Mouse (Mus musculus): ENCODE measurements around the gene Cit.

Cit gene

DNA sequence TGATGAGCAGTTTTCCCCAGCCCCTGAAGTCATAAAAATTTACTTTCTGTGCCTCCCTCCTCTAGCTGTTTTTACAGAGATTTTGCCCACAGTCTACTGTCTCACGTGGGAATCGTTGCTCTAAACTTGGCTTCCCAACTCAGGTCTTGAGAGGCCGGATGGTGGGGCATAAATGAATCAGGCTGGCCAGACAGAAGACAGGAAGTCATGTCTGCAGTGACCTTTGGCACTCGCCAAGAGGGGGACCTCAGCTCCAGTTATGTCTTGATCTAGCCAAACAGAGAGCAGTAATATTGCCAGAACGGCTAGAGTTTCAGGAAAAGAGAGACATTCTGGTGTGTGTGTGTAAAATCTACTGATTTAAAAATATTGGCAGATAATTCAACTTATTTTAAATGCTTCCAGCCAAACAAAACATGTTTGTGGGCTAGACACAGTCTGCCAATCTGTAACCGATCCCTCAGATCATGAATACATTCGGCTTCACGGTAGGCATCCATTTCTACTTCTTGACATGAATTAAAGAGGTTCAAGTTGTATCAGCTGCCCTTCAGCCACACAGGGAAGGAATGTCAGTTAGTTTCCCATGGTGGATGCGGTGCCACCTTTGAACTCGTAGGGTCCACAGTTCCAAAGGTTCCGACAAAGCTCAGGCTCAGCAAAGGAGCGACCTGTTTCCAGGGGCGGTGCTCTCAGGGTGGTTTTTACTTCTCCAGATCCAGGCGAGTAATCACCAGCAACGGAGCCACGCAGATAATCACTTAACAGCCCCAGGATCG is 5.4 kb downstream of the Cit start:
- DNase-seq (ENCODE audit: low read depth, low spot score): no peak

GRCm38 (mm10) chr5:115851029-115851365 is 5.9 kb downstream of the Cit start:
- no peak for DNase-seq (ENCODE audit: low read depth, low spot score)

DNA sequence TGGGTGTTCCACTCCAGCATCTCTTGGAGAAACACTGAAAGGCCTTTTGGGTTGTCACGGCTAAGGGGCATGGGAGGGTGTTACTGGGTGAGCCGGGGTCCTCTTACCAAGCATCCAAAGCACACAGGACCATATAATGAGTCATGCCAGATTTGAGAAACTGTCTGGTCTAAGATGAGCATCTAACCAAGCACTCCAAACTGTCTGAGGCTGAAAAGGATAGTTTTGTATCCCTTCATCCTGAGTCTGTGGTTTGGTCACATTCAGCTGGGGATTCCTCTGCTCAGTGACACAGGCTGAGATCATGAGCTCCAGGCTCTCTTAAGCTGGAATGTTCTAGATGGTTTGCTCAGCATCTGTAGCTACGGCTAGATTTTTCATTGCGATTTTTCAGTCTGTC is 7.4 kb downstream of the Cit start:
- peak; percentile 75 for DNase-seq (ENCODE audit: low read depth, low spot score)

GRCm38 (mm10) chr5:115853691-115854090 is 8.6 kb downstream of the Cit start:
- DNase-seq (ENCODE audit: low read depth, low spot score): no peak

- DNase-seq (ENCODE audit: low read depth, low spot score): no peak
Measured at GRCm38 (mm10) chr5:115854370-115854769, 9.3 kb downstream of the Cit start.

DNA sequence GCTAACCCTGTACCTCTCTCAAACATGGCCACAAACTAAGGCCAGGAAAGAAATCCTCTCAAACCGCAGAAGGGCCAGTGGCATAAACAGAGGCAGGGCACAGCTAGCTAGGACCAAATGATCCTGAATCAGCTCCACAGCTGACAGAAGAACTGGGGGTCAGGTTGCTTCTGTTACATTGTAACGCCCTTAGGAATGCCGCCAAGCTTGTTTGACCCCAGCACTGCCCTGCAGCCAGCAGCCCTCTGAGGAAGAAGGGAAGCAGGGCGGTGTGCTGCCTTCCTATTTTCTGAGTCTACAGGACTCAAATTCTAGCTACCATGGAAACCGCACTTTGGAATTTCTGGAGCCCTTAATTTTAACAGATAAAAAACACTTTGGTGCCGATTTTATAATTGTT is 13.6 kb downstream of the Cit start:
- no peak for DNase-seq (ENCODE audit: low read depth, low spot score)

- DNase-seq (ENCODE audit: low read depth, low spot score): no peak
Measured at GRCm38 (mm10) chr5:115859461-115859860, 14.4 kb downstream of the Cit start.

DNA sequence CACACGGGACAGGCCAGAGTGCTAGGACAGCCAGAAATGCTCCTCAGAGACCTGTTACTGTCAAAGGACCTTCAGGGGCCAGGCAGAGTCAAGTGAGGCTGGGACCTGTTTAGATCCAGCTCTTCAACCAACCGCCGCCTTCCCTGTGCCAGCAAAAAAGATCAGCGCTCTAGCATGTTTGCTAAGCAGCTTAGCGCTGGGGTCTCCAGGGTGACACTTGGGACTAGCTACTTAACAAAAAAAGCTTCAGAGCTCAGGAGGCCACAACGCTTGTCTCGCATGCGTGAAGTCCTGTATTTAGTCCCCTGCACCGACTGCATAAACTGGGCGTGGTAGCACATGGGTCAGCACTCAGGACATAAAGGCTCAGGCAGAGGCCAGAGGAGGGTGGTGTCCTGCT is 16.9 kb downstream of the Cit start:
- DNase-seq (ENCODE audit: low read depth, low spot score): no peak

GRCm38 (mm10) chr5:115862439-115862838 is 17.4 kb downstream of the Cit start:
- no peak for DNase-seq (ENCODE audit: low read depth, low spot score)

- no peak for DNase-seq (ENCODE audit: low read depth, low spot score)
Measured at GRCm38 (mm10) chr5:115866296-115866695, 21.2 kb downstream of the Cit start.

- no peak for DNase-seq (ENCODE audit: low read depth, low spot score)
Measured at GRCm38 (mm10) chr5:115868540-115868939, 23.5 kb downstream of the Cit start.

DNA sequence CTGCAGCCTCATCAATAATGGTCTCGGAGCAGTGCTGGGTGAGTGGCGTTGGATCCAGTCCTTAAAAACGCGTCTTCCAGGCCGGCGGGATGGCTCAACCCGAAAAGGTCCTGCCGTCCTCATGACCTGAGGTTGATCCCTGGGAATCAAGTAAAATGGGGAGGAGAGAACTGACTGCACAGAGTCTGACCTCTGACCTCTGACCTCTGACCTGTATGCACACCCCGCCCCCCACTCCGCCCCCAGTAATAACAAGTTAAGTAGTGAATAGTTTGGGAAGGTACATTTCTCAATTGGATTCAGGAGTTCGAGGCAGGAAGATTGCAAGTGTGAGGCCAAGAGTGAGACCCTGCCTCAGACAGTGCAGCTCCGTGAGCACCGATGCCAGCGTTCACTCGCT is 24.1 kb downstream of the Cit start:
- no peak for DNase-seq (ENCODE audit: low read depth, low spot score)

- DNase-seq (ENCODE audit: low read depth, low spot score): no peak
Measured at GRCm38 (mm10) chr5:115871153-115871552, 26.1 kb downstream of the Cit start.

- no peak for DNase-seq (ENCODE audit: low read depth, low spot score)
Measured at GRCm38 (mm10) chr5:115872106-115872505, 27.0 kb downstream of the Cit start.

GRCm38 (mm10) chr5:115872956-115873355 is 27.9 kb downstream of the Cit start:
- DNase-seq (ENCODE audit: low read depth, low spot score): peak; percentile 3

DNA sequence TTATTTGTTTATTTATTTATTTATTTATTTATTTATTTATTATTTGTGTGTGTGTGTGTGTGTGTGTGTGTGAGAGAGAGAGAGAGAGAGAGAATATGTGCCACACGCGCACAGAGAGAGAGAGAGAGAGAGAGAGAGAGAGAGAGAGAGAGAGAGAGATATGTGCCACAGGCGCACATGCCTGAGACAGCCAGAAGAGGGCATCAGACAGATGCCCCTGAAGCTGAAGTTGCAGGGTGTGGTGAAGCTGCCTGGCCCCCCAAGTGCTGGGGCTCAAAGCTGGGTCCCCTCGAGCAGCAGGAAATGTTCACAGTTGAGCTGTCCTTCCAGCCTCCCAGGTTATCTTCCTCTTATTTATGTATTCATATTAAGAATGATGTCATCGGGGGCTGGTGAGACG is 32.3 kb downstream of the Cit start:
- DNase-seq (ENCODE audit: low read depth, low spot score): peak; percentile 2

GRCm38 (mm10) chr5:115882165-115882564 is 37.1 kb downstream of the Cit start:
- DNase-seq (ENCODE audit: low read depth, low spot score): no peak

DNA sequence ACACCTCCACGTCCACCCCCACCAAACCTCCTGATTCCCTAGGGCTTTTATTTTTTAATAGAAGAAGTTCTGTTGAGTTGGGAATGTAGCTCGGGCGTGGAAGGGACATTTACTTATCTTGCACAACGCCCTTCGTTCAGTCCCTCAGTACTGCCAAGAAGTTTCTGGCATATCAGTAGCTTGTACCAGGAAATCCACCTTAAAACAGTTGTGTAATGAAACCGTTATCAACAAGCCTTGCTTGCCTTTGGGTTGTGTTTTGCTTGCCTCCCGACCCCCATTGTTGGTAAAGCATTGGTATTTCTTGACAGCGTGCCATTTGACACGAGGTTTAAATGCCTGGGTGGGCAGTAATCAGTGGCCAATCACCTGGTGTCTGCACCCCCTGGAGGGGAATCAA is 39.4 kb downstream of the Cit start:
- DNase-seq (ENCODE audit: low read depth, low spot score): no peak

- no peak for DNase-seq (ENCODE audit: low read depth, low spot score)
Measured at GRCm38 (mm10) chr5:115893772-115894171, 48.7 kb downstream of the Cit start.

GRCm38 (mm10) chr5:115897036-115897435 is 52.0 kb downstream of the Cit start:
- DNase-seq (ENCODE audit: low read depth, low spot score): no peak

GRCm38 (mm10) chr5:115907037-115908009 is 62.2 kb downstream of the Cit start:
- DNase-seq (ENCODE audit: low read depth, low spot score): no peak

DNA sequence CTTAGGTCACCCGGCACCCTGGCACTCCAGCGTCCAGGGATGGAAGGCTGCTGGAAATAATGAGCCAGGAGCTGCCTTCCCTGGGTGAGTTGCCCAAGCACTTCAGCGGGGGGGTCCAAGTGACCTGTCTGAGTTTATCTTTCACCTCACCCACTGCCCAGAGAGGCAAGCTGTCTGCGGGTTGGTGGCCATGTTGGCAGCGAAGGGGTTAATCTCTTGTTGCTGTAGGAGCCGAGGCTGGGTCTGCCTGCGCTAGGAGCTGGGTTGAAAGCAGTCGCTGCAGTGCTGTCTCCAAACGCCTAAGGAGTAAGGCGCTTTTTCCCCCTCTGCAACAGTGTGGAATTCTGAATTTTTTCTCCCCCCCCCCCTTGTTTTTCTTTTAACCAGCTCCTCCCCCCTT is 63.2 kb downstream of the Cit start:
- no peak for DNase-seq (ENCODE audit: low read depth, low spot score)

DNA sequence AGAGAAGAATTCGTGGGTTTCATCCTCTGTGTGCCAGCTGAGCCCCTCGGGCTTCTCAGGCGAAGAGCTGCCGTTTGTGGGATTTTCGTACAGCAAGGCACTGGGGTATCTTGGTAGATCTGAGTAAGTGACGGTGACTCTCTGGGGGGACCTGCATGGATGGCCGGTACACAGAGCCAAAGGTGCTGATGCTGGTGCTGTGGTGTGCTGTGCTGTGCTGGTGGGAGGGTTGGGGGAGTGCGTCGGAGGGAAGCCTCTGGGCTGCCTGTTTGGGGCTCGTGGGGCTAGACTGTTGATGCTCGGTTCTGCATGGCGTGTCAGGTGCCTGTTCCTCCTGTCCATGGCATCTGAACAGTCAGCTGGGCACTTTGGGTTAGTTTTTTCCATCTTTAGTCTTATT is 63.6 kb downstream of the Cit start:
- no peak for DNase-seq (ENCODE audit: low read depth, low spot score)
